Mouse (Mus musculus): ENCODE data around the gene Lrrc36.

- TF ChIP-seq POLR2A (IDR thresholded peaks at IDR 0.05; ENCODE audit: low read depth, low read length) (no peak), CTCF (IDR thresholded peaks at IDR 0.05; ENCODE audit: extremely low read depth, insufficient read depth, insufficient read length, insufficient replicate concordance) (no peak)
These were observed 56.9 kb downstream of the Lrrc36 start for GRCm38 (mm10) chr8:105470262-105470661.

All from spleen, adult 2 months (tissue).